Mouse (Mus musculus) Patski (cell line): ENCODE measurements around the gene Kcna7. TPM values are rescaled to one million over a fixed set of nuclear protein-coding genes. Genes with fewer than 3 reads are reported as not detected.

Experiments used
- ATAC-seq: fragments of 100-300 bp; one replicate; pipeline ENCODE4 v1.8.0; 2021
- CTCF ChIA-PET: fragments of 350-600 bp; sonication (Branson Sonifier 250); formaldehyde crosslinking; loops from one replicate; lab custom pipeline; 2022; ENCODE audit warnings: inconsistent platforms; lab: Charles Lee
- POLR2A ChIA-PET: fragments of 350-600 bp; sonication (Branson Sonifier 250); formaldehyde crosslinking; loops from one replicate; lab custom pipeline; 2022; ENCODE audit warnings: antibody characterized with exemption, inconsistent platforms; lab: Charles Lee
- DNase-seq: peaks from one replicate; pipeline ENCODE4 v3.0.0-alpha.2; 2011; ENCODE audit warnings: low read depth, low spot score
- H3K27me3 ChIP-seq: fragments of 371-371 bp; one replicate; pipeline ENCODE4 v1.5.1; 2021
- CTCF ChIP-seq: fragments of 100-300 bp; IDR thresholded peaks from one replicate; pipeline ENCODE4 v1.5.1; 2021
- in situ Hi-C: fragments of 300-500 bp; cut with MboI; formaldehyde crosslinking; loops from 3 replicates; pipeline ENCODE4 v1.11.1; 2018; ENCODE audit warnings: low pct_unique_long_range_greater_than_20kb, mixed read lengths
- polyA plus RNA-seq: library from polyadenylated mRNA; unstranded; gene quantifications from one replicate; pipeline ENCODE4 v1.2.3, GENCODE M21; 2021

The Kcna7 gene
- polyA plus RNA-seq, 1 experiment from 2014 or later: 0.27 TPM

GRCm38 (mm10) chr7:45420615-45420919 is 15.1 kb downstream of the Kcna7 start, which contains the start of gene Lhb:
Gene Lhb (plus strand): TSS chr7:45420820.
- DNase-seq: no peak
- no peaks in the 10 kb centered on the region for H3K27me3 ChIP-seq
- no peak for ATAC-seq
- POLR2A ChIA-PET: no interaction called here
- no peak for TF ChIP-seq CTCF
- CTCF ChIA-PET: no interaction called here
- in situ Hi-C loops: no loop called here

GRCm38 (mm10) chr7:45421194-45421593 is 15.7 kb downstream of the Kcna7 start:
- DNase-seq (no peak), ATAC-seq (no peak)
- in situ Hi-C loops: no loop called here
- TF ChIP-seq CTCF: no peak
- POLR2A ChIA-PET: no interaction called here
- H3K27me3 ChIP-seq: no peaks in the 10 kb centered on the region
- CTCF ChIA-PET: no interaction called here

DNA sequence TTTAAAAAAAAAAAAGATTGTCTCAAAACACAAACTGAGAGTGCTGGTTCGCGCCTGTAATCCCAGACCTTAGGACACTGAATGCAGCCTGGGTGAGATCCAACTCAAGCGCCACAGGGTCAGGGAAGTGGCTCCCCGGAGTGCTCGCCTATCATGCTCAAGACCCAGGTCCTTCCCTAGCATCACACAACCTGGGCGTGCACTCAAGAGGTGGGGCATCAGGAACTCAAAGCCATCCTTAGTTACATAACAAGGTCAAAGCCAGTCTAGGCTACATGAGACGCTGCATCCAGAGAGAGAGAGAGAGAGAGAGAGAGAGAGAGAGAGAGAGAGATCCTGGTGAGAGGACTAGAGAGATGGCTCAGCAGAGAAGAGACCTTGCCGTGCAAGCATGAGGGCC is 21.1 kb downstream of the Kcna7 start:
- TF ChIP-seq CTCF: no peak
- H3K27me3 ChIP-seq: no peaks in the 10 kb centered on the region
- ChIA-PET CTCF (no interaction called here), POLR2A (interaction anchor here (0.8 kb wide), 1 partner anchor 8 kb away, joined by 7 read pairs; the partner anchor contains the start of gene Gys1)
- ATAC-seq: no peak
- in situ Hi-C loops: no loop called here
- no peak for DNase-seq

- in situ Hi-C loops: no loop called here
- ChIA-PET POLR2A (interaction anchor here (1.0 kb wide), 1 partner anchor 23 kb away, joined by 3 read pairs; no protein-coding TSS in a partner anchor), CTCF (interaction anchor here (0.7 to 1.9 kb wide), 6 partner anchors 8 to 275 kb away, joined by 3 to 10 read pairs (median 3); no protein-coding TSS in a partner anchor)
- H3K27me3 ChIP-seq: no peaks in the 10 kb centered on the region
- ATAC-seq: no peak
- no peak for TF ChIP-seq CTCF
- DNase-seq: no peak
Observed at GRCm38 (mm10) chr7:45433835-45434202, 28.4 kb downstream of the Kcna7 start.

DNA sequence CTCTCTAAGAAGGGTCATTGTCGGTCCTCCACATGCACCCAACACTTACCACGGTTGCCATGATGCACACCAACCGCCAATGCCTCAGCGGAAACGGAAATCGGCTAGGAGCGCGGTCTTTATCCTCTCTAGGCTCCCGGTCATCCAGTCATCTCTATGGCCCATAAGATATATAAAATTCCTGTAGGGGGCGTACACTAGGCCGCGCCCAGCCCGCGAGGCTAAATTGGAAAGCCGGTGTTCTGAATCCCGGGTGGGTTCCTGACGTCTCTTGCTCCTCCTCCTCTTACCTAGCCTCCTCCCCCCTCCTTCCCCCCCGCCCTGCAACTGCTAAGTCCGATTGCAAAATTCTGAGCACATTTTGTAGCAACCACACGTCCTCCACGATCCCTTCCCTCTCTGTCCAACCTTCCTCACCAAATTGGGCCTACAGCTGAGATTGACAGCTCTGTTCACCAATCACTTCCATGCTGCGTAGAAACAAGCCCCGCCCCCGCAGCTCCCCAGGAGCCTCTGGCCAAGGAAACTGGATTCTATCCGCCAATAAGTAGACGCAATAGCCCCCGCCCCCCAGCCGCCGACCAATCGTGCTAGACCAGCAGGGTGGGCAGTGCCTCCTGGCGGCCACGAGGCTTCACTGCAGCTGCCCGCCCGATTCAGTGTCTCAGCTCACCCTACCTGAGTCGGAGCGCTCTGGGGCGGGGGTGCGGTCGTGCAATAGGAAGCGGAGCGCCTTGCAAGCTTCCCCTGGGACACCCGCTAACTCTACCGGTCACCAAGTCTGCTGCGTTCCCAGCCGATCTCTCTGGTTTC is 29.0 kb downstream of the Kcna7 start, which contains the start of gene Gys1:
Gys1 (plus strand) TSS at position 642 of the 813 bp plus-strand sequence.
- no peaks in the 10 kb centered on the region for H3K27me3 ChIP-seq
- DNase-seq: peak; percentile 99
- POLR2A ChIA-PET: interaction anchor here (0.5 to 1.0 kb wide), 4 partner anchors 8 to 28 kb away, joined by 3 to 7 read pairs (median 3); no protein-coding TSS in a partner anchor
- TF ChIP-seq CTCF: no peak
- in situ Hi-C loops: no loop called here
- peak; percentile 74 for ATAC-seq
- CTCF ChIA-PET: interaction anchor here (0.7 to 1.9 kb wide), 8 partner anchors 9 to 275 kb away, joined by 3 to 10 read pairs (median 3); no protein-coding TSS in a partner anchor

DNA sequence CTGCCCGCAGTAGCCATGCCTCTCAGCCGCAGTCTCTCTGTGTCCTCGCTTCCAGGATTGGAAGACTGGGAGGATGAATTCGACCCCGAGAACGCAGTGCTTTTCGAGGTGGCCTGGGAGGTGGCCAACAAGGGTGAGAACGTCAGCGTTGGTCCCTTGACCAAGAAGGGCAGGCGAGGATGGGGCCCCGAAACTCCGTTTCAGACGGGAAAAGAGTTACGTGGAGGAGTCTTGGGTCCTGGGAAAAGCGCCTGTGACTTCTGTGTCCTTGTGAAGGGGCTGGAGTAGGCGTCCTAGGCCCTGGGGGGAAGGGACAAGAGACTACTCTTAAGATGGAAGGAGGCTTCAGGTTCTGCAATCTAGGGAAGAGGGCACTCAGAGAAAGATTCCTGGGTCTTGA is 29.6 kb downstream of the Kcna7 start:
- no peaks in the 10 kb centered on the region for H3K27me3 ChIP-seq
- TF ChIP-seq CTCF: no peak
- ATAC-seq (peak; percentile 18), DNase-seq (no peak)
- ChIA-PET CTCF (interaction anchor here (1.0 to 1.9 kb wide), 6 partner anchors 10 to 274 kb away, joined by 3 to 10 read pairs (median 4); no protein-coding TSS in a partner anchor), POLR2A (interaction anchor here (0.8 to 0.9 kb wide), 2 partner anchors 9 to 29 kb away, joined by 3 to 7 read pairs; no protein-coding TSS in a partner anchor)
- in situ Hi-C loops: no loop called here

GRCm38 (mm10) chr7:45436444-45436843 is 31.0 kb downstream of the Kcna7 start:
- ATAC-seq (no peak), DNase-seq (no peak)
- TF ChIP-seq CTCF: no peak
- no peaks in the 10 kb centered on the region for H3K27me3 ChIP-seq
- ChIA-PET POLR2A (interaction anchor here (0.9 to 1.2 kb wide), 3 partner anchors 15 to 20 kb away, joined by 3 read pairs; no protein-coding TSS in a partner anchor), CTCF (no interaction called here)
- in situ Hi-C loops: no loop called here

GRCm38 (mm10) chr7:45437046-45437445 is 31.6 kb downstream of the Kcna7 start:
- no peaks in the 10 kb centered on the region for H3K27me3 ChIP-seq
- no peak for ATAC-seq
- no peak for TF ChIP-seq CTCF
- ChIA-PET CTCF (no interaction called here), POLR2A (interaction anchor here (0.9 kb wide), 1 partner anchor 15 kb away, joined by 3 read pairs; no protein-coding TSS in a partner anchor)
- in situ Hi-C loops: no loop called here
- DNase-seq: no peak

GRCm38 (mm10) chr7:45437521-45438276 is 32.2 kb downstream of the Kcna7 start, which contains the start of gene Ruvbl2:
Gene Ruvbl2 (minus strand): TSS chr7:45438096.
- no peaks in the 10 kb centered on the region for H3K27me3 ChIP-seq
- ChIA-PET CTCF (interaction anchor here (0.8 to 1.5 kb wide), 2 partner anchors 11 to 15 kb away, joined by 3 to 6 read pairs; no protein-coding TSS in a partner anchor), POLR2A (no interaction called here)
- in situ Hi-C loops: no loop called here
- ATAC-seq (no peak), DNase-seq (no peak)
- no peak for TF ChIP-seq CTCF
